Mouse (Mus musculus) spleen, adult 18-20 months (tissue): ENCODE data around the gene Dnase1l3.

Source experiments
- DNase-seq, 2 experiments: peaks; one replicate each; pipeline ENCODE4 v3.0.0; 2022; ENCODE audit warnings: mixed read lengths in 2 of 2

Dnase1l3 gene

GRCm38 (mm10) chr14:7994271-7994767, at the start of gene Dnase1l3:
Gene Dnase1l3, minus strand, starts transcription at chr14:7994573.
- DNase-seq: peak; percentile 44 to 68

DNA sequence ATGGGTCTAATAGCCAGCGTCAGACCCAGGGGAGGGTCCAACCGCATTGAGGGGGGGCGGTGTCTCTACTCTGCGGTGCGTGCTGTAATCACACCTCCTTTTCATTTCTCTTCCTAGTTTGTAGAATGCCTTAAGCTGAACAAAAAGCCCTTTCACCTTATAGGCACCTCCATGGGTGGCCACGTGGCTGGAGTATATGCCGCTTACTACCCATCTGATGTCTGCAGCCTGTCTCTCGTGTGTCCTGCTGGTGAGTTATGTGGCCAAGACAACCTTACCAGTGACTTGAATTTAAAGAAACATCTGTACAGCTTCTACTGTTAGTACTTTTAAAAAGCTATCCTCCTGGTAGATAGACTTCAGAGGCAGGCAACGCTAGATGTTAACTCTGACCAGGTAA, 48.2 kb upstream of the Dnase1l3 start:
- DNase-seq: no peak

DNA sequence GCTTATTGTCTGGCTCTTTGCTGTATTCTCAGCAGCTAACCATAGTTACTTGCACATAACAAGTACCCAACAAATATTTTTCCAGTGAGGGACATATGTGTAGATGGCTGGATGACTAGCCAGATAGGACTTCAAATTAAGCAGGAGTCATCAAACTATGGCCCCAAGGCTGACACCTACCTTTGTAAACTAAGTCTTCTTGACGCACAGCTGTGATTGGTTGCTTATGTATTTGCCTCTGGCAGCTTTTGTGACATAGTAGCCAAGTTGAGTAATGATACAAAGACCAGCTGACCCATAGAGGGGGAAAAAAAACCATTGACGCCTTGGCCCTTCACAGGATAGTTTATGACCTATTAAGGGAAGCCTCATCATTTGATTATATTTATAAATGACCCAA, 47.7 kb upstream of the Dnase1l3 start:
- no peak for DNase-seq

GRCm38 (mm10) chr14:8040911-8041678, 46.7 kb upstream of the Dnase1l3 start:
- no peak for DNase-seq

- DNase-seq: no peak
Observed at GRCm38 (mm10) chr14:8040179-8040578, 45.8 kb upstream of the Dnase1l3 start.

- DNase-seq: no peak
Observed at GRCm38 (mm10) chr14:8038791-8039448, 44.5 kb upstream of the Dnase1l3 start.

DNA sequence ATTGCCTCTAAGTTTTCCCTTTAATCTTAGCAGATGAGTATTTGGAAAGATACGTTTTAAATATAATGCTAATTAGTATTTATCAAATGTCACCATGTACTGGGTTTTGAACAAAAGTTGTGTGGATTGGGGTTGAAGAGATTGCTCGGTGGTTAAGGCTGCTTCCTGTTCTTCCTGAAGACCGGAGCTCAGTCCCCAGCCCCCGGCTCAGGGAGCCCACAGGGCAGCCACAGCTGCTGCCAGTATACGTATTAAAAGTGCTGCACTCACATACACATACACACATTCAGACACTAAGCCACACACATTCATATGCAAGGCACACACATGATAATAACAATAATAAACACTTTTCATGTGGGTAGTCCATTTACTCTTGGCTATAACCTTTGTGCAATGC, 43.8 kb upstream of the Dnase1l3 start:
- DNase-seq: no peak

GRCm38 (mm10) chr14:8036406-8036805, 42.0 kb upstream of the Dnase1l3 start:
- DNase-seq: no peak

- no peak for DNase-seq
Observed at GRCm38 (mm10) chr14:8035951-8036350, 41.6 kb upstream of the Dnase1l3 start.

GRCm38 (mm10) chr14:8034561-8034960, 40.2 kb upstream of the Dnase1l3 start:
- no peak for DNase-seq

DNA sequence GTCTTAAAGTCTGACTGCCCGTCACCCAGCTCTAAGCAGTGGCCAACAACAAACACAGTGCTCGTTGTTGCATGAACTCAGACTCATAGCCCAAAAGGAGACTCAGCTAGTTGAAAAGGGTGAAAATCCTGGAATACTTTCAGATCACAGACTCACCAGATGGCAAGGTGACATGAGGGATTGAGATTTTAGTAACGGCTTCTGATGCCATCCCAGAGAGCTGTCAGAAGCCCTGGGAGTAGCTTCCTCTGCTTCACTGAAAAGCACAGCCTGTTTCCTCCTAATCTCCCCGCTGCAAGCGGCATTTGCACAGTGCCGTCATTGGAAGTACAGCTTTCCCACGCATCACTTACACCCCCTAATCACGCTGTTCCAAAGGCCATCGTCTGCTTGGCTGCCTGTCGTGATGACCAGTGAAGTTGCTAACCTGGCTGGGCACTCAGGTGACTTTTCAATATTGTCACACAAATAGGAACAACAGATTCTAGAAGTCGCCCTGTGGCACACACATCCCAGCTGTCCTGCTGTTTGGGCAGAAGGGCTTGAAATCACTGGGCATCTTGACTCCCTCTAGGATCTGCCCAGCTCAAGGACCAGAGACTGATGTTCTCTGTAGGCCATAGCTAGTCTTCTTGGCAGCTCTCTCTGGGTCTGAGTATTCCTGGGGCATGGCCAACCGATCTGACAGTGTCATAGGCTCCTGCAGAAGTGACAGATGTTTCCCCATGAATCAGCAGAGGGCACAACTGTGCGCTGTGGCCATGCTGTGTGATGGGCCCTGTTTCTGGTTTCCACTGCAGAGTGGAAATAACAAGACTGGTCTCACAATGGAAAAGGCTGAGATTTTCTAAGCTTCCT, 37.9 kb upstream of the Dnase1l3 start:
- no peak for DNase-seq

GRCm38 (mm10) chr14:8030535-8030934, 36.2 kb upstream of the Dnase1l3 start:
- no peak for DNase-seq

GRCm38 (mm10) chr14:8029752-8030151, 35.4 kb upstream of the Dnase1l3 start:
- no peak for DNase-seq

- no peak for DNase-seq
Observed at GRCm38 (mm10) chr14:8028086-8028485, 33.7 kb upstream of the Dnase1l3 start.

- no peak for DNase-seq
Observed at GRCm38 (mm10) chr14:8026769-8027531, 32.6 kb upstream of the Dnase1l3 start.

DNA sequence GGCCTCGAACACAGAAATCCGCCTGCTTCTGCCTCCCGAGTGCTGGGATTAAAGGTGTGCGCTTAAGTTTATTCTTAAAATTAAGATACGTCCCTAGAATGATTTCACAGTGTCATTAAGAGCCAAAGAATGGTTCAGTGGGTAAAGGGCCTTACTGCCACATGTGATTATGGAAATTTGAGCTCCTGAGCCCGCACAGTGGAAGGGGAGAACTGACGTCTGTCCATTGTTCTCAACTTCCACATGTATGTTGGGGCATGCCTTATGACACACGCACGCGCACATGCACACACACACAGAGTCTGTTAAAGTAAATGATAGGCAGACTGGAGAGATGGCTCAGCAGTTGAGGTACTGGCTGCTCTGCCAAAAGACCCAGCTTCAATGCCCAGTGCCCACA, 30.6 kb upstream of the Dnase1l3 start:
- no peak for DNase-seq

DNA sequence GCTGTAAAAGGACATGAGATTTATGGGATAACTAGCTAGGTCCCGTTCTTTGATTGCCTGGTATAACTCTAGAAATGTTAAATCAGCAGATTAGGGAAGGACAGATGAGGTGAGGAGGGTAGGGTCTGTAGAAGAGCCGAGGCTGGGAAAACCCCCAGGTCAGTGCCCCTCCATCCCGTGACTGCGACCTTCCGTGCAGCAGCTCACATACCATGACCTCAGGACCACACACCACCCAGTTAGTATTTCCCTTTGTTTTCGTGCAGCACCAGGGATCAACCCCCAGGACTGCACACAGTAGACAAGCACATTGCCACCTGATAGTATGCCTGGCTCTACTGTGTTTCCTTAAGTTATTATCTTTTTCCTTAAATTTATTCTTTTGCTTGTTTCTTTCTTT, 30.1 kb upstream of the Dnase1l3 start:
- no peak for DNase-seq

GRCm38 (mm10) chr14:8020546-8020945, 26.2 kb upstream of the Dnase1l3 start:
- no peak for DNase-seq

- no peak for DNase-seq
Observed at GRCm38 (mm10) chr14:8020011-8020410, 25.6 kb upstream of the Dnase1l3 start.

- DNase-seq: no peak
Observed at GRCm38 (mm10) chr14:8016951-8017350, 22.6 kb upstream of the Dnase1l3 start.

- DNase-seq: no peak
Observed at GRCm38 (mm10) chr14:8016276-8016675, 21.9 kb upstream of the Dnase1l3 start.

DNA sequence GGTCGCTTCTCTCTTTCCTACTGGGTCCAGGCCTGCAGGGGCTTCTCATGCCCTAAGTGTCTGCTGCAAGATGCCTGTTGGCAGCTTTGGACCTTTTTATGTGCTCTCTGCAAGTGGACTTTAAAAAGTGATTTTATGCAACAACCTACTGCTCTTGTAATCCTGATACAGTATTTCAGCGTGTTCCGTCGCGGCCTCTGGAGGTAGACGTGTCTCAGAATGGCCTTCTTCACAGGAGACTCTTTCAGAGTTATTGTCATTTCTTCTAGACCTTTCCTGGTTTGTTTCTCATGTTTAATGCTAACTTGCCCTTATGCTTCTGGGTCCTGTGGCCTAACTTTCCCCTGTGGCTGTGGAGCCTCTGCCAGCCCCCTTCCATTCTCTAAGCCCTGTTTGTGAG, 21.4 kb upstream of the Dnase1l3 start:
- DNase-seq: no peak

- DNase-seq: no peak
Observed at GRCm38 (mm10) chr14:8011938-8012337, 17.6 kb upstream of the Dnase1l3 start.
